Mouse (Mus musculus) common myeloid progenitor, adult 5-6 weeks (primary cell): ENCODE data around the gene Furin. TPM values are rescaled to one million over a fixed set of nuclear protein-coding genes. Genes with fewer than 3 reads are reported as not detected.

ENCODE experiments used
- ATAC-seq: replicated peaks from 2 replicates; pipeline ENCODE4 v1.8.0; 2016; ENCODE audit warnings: low read depth, mild to moderate bottlenecking, moderate TSS enrichment, inconsistent platforms; ENCODE audit not compliant: poor library complexity, severe bottlenecking
- total RNA-seq: library from RNA; stranded (forward); fragments of 200-1000, 187-1606 nt; gene quantifications from 2 replicates; pipeline ENCODE4 v1.2.3, GENCODE M21; 2017

The Furin gene
- total RNA-seq, 1 experiment from 2014 or later, result 14.4 TPM

GRCm38 (mm10) chr7:80347670-80348586 is 57.3 kb downstream of the Furin start:
- no peak for ATAC-seq

- no peak for ATAC-seq
These were observed 58.4 kb downstream of the Furin start for GRCm38 (mm10) chr7:80346830-80347229.

- no peak for ATAC-seq
These were observed 59.1 kb downstream of the Furin start for GRCm38 (mm10) chr7:80346173-80346572.

GRCm38 (mm10) chr7:80343270-80344018 is 61.8 kb downstream of the Furin start:
- no peak for ATAC-seq

GRCm38 (mm10) chr7:80342858-80343257 is 62.4 kb downstream of the Furin start, which contains the start of gene Hddc3:
TSS of gene Hddc3 (plus strand) at chr7:80343104.
- ATAC-seq, result peak; percentile 64

GRCm38 (mm10) chr7:80341793-80342192 is 63.4 kb downstream of the Furin start:
- no peak for ATAC-seq

GRCm38 (mm10) chr7:80340793-80341192 is 64.4 kb downstream of the Furin start, which contains the start of gene Unc45a:
TSS of gene Unc45a (minus strand) at chr7:80341005.
- peak; percentile 64 for ATAC-seq

GRCm38 (mm10) chr7:80339793-80340628 is 65.2 kb downstream of the Furin start:
- ATAC-seq, result peak; percentile 84

GRCm38 (mm10) chr7:80339371-80339770 is 65.9 kb downstream of the Furin start:
- ATAC-seq, result no peak

Other genes starting within 250 kb of the Furin start
- gene Sema4b, start 218.6 kb downstream of the Furin start, total RNA-seq, result 4.8 and 6.3 TPM in 2 replicates
- gene Cib1, start 172.6 kb downstream of the Furin start, total RNA-seq, result 35.9 and 42.2 TPM in 2 replicates
- gene Gdpgp1, start 172.6 kb downstream of the Furin start, total RNA-seq, result 0.97 and 2.2 TPM in 2 replicates
- 0.29 TPM in 1 of 2 replicates, not detected in the other for gene Ttll13, start 159.1 kb downstream of the Furin start, total RNA-seq
- gene Ngrn, start 144.2 kb downstream of the Furin start, total RNA-seq, result 23.2 and 31.0 TPM in 2 replicates
- gene Vps33b, start 135.8 kb downstream of the Furin start, total RNA-seq, result 31.7 and 31.8 TPM in 2 replicates
- gene Prc1, start 111.0 kb downstream of the Furin start, total RNA-seq, result 145 and 156 TPM in 2 replicates
- 12.6 and 19.0 TPM in 2 replicates for gene Rccd1, start 81.0 kb downstream of the Furin start, total RNA-seq
- 15.3 and 15.8 TPM in 2 replicates for gene Unc45a, start 64.4 kb downstream of the Furin start, total RNA-seq
- 10.5 and 18.4 TPM in 2 replicates for gene Hddc3, start 62.3 kb downstream of the Furin start, total RNA-seq
- gene Man2a2, start 34.1 kb downstream of the Furin start, total RNA-seq, result 36.1 and 38.4 TPM in 2 replicates
- gene Fes, start 17.5 kb downstream of the Furin start, total RNA-seq, result 70.4 and 105 TPM in 2 replicates
- gene Blm, start 129.7 kb upstream of the Furin start, total RNA-seq, result 66.2 and 79.5 TPM in 2 replicates